Mouse (Mus musculus) urinary bladder, postnatal 14 days (tissue): Measurements from ENCODE around the gene Bahd1.

Experiments used
- DNase-seq: peaks from one replicate; pipeline ENCODE4 v3.0.0; 2021; ENCODE audit warnings: low spot score

Bahd1 gene

GRCm38 (mm10) chr2:118941341-118941740, 41.2 kb downstream of the Bahd1 start:
- DNase-seq: no peak

- no peak for DNase-seq
These were observed 43.1 kb downstream of the Bahd1 start for GRCm38 (mm10) chr2:118943232-118943631.

- no peak for DNase-seq
These were observed 48.6 kb downstream of the Bahd1 start for GRCm38 (mm10) chr2:118948818-118949217.

GRCm38 (mm10) chr2:118949699-118950098, 49.5 kb downstream of the Bahd1 start:
- no peak for DNase-seq

GRCm38 (mm10) chr2:118956497-118956896, 56.3 kb downstream of the Bahd1 start:
- no peak for DNase-seq

- no peak for DNase-seq
These were observed 59.5 kb downstream of the Bahd1 start for GRCm38 (mm10) chr2:118959644-118960043.

GRCm38 (mm10) chr2:118960413-118960812, 60.2 kb downstream of the Bahd1 start:
- DNase-seq: no peak

GRCm38 (mm10) chr2:118961546-118961945, 61.4 kb downstream of the Bahd1 start:
- no peak for DNase-seq

- DNase-seq: no peak
These were observed 63.0 kb downstream of the Bahd1 start for GRCm38 (mm10) chr2:118963007-118963675.

GRCm38 (mm10) chr2:118963676-118964012, 63.5 kb downstream of the Bahd1 start:
- no peak for DNase-seq

GRCm38 (mm10) chr2:118969585-118970147, 69.5 kb downstream of the Bahd1 start:
- DNase-seq: no peak

- no peak for DNase-seq
These were observed 71.9 kb downstream of the Bahd1 start for GRCm38 (mm10) chr2:118972048-118972447.

GRCm38 (mm10) chr2:118972687-118973376, 72.7 kb downstream of the Bahd1 start:
- DNase-seq: peak; percentile 84
